Mouse (Mus musculus) thymus, postnatal 10 days (tissue): ENCODE measurements around the gene Polr2m.
A peak's percentile ranks its signal among the peaks of the same experiment; 100 is the strongest.
"Not testable (repeated sequence)": the region's sequence is repeated elsewhere in the genome, so short reads cannot be mapped to it uniquely, and the experiment has no call there.

Experiments used
- DNase-seq, 2 experiments: peaks; one replicate each; pipeline ENCODE4 v3.0.0; 2021; ENCODE audit warnings: low spot score in 2 of 2

The Polr2m gene

DNA sequence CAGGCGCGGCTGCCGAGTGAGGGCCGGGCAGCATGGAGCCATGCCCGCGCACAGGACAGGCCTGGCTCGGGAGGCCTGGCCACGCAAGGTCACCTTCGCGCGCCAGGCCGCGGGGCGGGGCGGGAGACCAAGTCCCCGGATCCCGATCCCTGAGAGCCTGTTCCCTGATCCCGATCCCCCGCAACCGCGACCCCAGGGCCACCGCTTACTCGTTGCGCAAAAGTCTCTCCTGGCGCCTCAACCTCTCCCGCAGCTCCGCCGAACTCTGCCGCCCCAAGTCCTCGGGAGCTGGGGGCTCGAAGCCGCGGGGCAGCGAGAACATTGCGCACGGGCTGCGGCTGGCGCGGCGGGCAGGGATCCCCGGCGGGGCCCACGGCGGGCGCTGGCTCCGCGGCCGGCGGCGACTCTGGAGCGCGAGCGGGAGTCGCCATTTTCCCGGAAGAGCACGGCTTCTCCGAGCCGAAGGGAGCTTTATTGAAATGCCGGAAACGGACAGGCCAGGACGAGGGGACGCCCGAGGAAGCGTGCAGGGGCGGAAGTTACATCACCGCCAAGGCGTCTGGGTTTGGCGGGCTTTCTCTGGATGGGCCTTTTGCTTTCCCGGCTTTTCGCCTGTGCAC, at the start of gene Polr2m:
Gene Polr2m (minus strand): TSS at position 461 of the 620 bp plus-strand sequence.
- DNase-seq = peak; percentile 83 to 87

DNA sequence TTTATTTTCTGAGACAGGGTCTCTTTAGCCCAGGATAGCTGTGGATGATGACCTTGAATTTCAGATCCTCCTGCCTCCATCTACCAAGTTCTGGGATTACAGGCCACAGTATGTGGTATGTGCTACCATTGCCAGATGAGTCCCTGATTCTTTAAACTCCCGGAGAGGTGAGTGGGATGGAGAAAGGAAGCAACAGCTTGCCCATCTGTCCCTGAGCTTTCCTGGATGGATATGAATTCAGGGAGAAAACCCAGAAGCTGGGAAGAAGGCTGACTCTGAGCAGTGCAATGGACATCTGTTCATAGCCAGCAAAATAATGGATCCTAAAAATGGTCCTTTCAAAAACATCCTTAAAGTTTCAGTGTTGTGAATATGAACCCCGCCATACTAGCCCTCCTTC, 49.3 kb upstream of the Polr2m start:
- DNase-seq = no peak

DNA sequence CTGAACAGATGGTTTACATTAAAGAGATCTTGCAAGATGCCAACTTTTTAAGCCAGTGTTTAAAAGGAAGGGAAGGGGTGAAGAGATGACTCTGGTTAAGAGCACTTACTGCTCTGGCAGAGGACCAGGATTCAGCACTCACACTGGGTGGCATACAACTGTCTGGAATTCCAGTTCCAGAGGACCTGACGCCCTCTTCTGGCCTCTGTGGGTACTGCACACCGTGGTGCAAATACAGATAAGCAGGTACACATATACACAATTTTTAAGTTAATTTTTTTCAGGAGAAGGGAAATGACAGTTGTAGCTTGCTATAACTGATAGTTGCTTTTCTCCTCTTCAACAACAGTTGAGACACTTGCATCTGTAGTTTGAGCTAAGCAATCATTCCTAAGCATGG, 44.2 kb upstream of the Polr2m start:
- DNase-seq = no peak

DNA sequence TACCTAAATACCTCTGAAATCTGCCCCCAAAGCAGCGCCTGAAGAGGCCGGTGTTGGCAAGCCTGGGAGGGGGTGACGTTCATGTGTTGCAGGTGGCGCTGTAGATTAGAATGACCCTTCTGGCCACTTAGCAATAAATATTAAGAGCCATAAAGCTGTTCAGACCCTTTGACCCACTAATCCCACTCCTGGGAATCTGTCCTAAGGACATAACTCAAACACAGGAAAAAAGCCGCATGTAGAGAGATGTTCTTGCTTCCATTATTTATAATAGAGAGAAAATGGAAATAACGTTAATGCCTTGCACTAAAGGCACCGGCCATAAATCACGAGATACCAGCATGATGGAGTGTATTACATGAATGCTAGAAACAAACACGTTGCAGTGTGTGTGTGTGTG, 41.7 kb upstream of the Polr2m start:
- DNase-seq = no peak

DNA sequence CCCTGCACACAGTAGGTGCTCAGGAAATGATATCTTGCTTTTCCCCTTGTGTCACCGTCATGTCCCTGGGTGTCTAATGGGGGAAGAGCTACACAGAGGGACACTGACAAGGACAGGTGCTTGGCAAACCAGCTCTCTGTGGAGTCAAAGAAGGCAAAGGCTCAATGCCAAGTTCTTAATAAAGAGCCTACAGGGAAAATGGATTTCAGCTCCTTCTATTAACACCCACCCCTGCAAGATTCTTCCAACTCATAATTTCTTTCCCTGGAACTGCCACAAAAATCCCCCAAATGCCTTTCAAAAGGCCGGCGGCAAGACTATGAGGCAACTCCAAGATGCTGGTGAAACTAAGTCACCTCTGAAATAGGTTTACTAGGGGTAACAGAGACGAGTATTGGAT, 38.2 kb upstream of the Polr2m start:
- DNase-seq = no peak

DNA sequence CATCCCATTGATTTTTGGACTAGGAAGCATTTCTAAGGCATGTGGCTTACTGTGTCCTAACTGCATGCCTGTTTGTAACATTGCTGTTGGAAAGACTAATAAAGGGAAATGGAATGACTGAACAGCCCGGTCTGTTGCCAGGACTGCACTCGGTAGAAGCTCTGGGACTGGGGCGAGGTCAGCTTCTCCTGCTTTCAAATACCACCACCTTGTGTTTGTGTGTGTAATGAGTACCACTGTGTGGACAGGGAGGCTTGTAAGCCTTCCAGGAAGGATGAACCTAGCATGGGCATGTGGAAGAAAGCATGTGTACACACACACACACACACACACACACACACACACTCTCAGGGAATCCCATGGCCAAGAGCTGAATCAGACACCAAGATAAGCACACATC, 34.1 kb upstream of the Polr2m start:
- no peak for DNase-seq

DNA sequence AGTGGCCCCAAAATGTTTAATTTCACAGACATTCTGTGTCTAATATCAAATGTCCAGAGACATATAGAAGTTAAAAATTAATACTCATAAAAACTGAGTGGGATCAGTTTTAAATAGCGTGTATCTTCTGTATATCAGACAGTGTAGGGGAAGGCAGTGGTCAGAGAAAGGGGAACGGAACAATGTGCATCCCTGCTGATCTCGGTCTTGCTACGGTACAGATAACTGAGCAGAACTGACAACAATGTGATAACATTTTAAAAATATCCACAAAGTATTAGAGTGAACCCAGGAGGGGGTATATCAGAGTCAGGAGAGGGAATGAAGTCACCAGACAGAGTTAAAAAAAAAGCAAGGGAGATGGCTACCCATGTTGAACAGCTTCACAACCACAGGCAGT, 31.8 kb upstream of the Polr2m start:
- DNase-seq = no peak

DNA sequence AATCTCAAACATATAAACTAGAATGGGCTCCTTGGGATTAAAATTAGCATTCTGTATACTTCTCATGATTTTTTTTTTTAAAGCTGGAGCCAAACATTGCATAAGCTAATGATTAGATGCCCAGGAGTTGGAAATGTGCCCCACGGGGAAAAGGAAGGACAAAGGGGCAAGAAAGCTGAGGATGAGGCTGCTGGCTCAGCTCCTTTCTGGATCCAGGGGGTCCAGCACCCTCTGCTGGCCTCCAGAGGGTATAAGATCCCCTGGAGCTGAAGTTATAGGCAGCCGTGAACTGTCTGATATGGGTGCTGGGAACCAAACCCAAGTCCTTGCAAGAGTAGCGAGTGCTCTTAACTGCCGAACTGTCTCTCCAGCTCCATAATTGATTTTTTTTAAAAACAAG, 30.1 kb upstream of the Polr2m start:
- DNase-seq = no peak

DNA sequence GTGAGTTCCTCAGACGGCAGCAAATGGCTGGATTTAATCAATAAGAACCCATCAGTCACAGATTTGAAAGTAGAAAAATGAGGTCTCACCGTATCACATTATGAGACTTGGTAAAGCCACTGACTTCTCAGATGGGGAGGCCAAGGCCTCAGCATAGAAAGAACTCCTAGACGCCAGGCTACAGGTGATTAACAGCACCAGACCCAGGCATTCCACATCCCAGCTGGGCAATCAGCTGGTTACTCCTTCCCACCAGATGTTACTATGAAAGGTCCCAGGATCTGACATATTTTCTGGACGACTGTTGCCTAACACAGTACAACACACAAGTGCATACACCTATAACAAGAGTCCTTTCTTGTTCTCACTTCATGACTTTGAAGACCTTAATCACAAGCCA, 27.8 kb upstream of the Polr2m start:
- DNase-seq = no peak

DNA sequence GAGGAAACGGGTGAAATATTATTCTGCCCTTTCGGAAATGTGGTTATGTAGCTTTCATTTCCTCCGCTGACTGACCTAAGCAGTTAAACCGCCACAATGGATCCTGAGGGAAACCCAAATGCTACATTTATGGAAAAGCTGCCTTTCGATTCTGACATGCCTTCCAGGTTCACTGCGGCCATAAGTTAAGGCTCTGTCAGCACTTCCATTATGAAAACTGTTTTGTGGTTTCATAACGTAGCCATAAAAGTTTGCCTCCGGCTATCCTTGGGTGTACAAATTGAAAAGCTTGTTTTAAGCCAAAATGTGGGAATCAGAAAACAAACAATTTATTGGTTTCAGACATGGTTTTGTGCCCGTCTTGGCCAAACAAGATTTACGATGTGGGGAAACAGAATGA, 27.2 kb upstream of the Polr2m start:
- no peak for DNase-seq

DNA sequence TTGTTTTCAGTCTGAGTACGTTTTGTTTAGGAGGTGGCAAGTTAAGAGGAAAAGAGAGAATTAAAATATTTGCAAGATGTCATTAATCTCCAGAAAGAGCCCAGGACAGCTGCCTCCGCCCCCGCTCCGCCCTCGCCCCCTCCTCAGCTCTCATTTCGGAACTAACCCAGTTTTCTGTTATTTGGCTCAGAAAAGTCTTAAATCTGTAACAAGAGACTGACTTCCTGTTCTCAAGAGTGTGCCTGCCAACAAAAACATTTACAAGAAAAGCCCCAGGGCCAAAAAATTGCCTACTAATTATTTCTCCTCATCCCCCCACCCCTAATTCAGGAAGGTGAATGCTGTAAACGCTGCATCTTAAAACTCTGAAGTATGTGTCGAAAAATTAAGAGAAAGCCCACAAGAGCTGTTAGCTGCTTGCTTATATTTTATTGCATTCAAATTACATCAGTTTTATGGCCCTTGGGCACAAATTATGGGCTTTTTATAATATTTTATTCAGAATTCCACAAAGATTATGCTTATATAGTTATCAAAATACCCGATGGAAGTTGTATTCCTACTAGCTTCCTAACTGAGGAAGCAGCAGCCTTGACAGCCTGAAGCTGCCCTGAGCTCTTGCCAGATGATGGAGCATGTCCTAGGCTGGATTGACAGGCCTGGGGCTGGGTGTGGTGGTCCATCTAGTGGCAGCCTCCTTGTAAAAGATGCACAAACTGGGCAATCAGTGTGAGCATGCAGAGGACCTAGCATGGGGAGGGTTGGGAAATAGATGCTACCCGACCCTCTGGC, 12.9 kb upstream of the Polr2m start:
- DNase-seq = no peak

DNA sequence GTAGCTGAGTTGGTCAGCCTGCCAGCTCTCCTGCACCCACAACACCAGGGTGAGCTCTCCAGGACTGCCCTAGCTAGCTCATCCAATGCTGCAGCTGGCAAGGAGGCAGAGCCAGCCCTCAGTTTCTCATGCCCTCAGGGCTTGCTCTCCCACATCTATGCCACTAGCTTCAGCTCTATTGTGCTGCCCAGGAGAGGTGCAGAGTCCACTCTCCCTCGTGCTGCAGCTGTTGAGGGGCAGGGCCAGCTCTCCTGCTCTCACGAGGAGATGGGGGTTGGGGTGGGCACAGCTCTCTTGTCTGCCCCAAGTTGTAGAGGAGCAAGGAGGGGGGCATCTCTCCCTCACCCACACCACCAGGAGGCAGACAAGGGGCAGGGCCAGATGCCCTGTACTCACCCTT, 10.9 kb upstream of the Polr2m start:
- no peak for DNase-seq

DNA sequence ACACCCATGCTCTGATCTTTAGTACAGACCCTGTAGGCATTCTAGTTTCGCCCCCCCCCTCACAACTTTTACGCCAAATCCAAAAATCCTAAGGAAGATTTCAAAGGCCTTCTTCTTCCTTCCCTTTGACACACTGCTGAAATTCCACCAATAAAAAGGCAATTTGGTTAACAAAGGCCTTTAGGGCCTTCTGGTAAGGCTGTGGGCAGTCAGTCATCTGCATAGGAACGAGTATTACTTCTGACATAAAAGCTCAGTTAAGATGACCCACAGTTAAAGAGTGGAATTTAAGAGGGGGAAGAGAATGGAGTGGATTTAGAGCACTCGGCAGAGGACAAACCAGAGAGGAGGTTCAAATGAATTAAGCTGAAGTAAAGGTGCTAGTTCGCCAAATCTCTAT, 8.0 kb upstream of the Polr2m start:
- DNase-seq = no peak

DNA sequence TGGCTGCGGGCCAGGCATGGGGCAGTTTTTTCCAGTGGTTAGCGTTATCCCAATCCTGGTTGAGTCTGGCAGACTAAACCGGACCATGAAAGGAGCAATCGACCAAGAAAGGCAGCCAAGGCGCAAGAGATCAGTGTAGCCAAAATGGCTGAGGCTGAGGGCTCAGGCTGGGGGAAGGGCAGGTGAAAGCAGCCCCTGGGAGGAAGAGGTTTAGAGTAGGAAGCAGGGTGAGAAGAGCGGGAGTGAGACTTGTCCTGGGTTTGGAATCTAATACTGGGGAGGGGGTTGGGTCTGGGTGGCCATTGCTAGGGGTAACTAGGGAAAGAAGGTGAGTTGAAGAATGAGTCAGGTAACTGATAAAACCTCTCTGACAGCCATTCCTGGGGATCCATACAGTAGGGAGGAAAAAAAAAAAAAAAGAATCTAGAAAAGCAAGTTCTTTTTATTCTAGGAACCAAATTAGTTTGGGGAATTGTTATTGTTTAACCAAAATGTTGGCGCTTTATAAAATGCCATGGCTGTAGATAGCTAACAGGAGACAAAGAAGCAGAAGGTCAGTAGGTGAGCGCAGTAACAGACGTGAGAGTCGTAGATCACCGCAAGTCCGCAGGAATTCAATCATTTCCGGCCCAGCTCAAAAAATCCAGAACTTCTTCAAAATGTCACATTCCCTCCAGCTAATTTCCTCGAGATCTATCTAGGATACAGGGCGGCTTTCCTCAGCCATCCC, 6.7 kb upstream of the Polr2m start:
- DNase-seq = no peak

DNA sequence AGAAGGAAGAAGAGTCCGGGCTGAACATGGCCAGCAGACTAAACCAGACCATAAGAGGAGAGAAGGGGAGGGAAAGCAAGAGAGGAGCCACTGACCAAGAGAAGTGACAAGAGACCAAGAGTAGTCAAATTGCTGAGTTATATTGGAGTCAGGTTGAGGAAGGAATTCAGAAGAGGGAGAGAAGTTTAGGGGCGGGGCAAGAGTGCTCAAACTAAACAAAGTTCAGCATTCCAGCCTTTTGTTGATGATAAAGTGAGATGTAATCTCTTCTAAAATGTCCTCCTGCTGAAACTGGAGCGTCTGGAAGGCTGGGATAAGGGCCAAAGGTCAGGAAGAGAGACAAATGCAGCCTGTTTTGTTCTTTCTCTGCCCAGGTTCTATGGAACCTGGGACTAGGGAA, 4.3 kb upstream of the Polr2m start:
- no peak for DNase-seq

DNA sequence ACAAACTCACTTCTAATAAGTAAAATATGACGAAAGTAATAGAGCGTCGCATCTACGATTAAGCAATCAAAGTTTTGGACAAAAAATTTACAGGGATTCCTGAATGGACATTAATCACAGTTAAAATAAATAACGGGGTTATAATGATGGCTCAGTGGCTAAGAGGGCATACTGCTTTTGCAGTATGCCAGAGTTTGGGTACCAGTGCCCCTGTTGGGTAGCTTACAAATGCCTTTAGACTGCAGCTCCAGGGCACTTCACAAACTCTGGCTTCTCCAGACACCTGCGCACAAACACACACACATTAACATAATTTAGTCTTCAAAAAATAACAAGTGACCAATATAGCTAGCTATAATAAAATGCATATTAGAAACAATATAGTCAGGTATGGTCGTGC, 392 bp upstream of the Polr2m start:
- no peak for DNase-seq

DNA sequence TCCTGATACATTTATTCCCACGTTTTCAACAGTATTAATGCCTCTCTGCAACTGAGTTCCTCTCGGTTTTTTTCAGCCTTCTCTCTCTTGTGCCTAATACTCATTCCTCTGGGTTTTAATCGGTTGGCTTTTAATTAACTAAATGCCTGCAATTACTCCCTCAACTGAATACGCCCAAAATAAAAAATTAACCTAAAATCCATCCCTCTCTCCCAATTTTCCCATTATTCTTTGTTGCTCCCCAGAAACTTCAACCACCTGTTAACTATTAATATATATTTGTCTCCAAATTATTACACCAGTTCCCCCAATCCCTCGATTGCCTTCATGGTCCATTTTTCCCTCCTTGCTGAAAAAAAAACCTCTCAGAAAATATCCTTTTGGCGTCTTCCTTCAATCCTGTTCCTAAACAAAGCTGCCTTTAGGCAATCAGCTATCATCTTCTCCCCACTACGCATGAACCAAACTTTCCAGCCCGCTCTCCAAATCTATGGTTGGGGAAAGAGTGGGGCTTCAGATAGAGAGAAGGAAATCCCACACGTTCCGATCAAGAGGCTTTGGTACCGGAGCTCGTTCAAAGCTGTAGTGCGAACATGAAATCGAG, 762 bp downstream of the Polr2m start:
- DNase-seq = no peak

DNA sequence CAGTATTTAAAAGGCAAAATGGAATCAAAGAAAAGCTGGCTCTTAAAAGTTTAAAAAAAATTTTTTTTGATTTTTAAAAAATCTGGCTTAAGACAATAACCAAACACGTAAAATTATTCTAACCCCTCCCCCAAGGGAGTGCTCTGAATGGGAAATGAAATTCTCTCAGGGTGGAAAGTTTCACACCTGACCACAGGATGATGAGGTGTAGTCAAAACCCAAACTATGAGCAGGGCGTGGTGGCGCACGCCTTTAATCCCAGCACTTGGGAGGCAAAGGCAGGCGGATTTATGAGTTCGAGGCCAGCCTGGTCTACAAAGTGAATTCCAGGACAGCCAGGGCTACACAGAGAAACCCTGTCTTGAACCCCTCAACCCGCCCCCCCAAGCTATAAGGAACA, 1.9 kb downstream of the Polr2m start:
- DNase-seq = not testable (repeated sequence)

DNA sequence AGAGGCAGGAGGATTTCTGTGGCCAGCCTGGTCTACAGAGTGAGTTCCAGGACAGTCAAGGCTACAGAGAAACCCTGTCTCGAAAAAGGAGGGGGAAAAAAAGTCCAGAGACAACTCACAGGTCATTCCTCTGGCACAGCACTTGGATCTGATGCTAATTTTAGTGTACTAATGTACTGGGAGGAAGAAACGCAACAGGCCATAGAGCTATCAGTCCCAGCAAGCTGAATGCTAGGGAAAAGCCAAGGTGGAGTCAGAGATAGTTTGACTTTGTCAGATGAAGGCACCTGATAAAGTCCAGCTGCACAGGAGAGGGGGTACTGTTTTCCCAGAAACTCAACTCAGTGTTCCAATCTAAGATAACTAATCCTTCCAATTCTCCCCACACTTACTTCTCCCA, 5.4 kb downstream of the Polr2m start:
- no peak for DNase-seq

DNA sequence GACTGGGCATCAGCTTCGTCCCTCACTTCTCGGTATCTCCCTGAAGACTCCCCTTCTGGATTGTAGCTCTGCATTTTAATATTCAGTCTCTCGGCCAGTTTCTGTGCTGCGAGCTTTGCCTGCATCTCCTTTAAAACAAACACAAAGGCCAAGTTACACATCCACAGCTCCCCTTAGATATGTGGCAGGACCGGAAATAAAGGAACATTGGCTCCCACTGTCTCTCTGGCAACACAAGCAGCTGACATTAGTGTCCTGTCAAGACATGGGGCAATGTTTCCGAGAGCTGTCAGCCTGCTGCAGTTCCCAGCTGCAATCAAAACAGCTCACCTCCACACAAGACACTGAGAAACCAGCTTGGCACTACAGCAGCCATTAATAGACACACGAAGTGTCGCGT, 6.3 kb downstream of the Polr2m start:
- DNase-seq = no peak

DNA sequence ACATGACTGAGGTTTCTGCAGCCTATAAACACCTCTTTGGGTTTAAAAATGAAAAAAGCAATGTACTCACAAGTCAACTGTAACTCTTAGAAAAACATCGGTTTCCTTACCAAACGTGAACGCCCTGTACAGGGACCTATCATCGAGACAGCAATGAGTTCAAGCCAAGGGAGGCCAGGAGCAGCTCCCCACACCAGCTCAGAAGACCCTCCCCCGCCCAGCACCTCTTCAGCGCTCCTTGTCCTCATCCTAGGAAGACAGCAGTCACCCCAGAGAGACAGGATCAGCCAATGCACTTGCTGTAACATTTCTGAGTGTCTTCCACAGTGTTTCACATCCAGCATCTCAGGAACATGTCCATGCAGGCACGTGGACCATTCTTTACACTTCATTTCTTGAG, 7.1 kb downstream of the Polr2m start:
- no peak for DNase-seq

DNA sequence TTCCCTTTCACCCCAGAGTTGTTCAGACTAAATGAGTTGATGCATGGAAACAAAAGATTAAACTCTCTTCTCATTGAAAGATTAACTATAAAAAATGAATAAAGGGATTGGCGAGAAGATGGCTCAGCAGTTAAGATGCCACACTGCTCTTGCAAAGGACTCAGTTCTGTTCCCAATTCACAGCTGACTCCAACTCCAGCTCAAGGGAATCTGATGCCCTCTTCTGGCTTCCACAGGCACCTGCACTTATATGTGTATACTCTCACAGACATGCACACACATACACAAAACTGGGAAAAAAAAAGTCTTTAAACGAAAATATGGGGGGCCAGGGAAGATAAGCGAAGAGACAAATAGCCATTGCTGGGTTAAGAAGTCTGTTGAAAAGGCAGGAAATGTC, 9.1 kb downstream of the Polr2m start:
- no peak for DNase-seq

DNA sequence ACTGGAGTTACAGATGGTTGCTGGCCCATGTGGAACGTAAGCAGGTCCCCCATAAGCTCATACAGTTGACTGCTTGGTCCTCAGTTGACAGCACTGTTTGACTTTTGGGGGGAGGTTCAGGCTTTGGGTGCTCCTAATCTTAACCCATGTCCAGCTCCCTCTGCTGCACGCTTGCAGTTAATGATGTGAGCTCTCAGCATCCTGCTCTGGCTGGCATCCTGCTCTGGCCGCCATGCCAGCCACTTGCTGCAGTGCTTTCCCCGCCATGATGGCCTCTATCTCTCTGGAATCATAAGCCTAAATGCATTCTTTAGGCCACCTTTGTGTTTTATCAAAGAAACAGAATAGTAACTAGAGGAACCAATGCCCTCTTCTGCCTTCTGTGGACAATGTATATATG, 10.2 kb downstream of the Polr2m start:
- no peak for DNase-seq
